Comparison of ENCODE assay signal across 8 mouse cellular contexts in the genomic region with DNA sequence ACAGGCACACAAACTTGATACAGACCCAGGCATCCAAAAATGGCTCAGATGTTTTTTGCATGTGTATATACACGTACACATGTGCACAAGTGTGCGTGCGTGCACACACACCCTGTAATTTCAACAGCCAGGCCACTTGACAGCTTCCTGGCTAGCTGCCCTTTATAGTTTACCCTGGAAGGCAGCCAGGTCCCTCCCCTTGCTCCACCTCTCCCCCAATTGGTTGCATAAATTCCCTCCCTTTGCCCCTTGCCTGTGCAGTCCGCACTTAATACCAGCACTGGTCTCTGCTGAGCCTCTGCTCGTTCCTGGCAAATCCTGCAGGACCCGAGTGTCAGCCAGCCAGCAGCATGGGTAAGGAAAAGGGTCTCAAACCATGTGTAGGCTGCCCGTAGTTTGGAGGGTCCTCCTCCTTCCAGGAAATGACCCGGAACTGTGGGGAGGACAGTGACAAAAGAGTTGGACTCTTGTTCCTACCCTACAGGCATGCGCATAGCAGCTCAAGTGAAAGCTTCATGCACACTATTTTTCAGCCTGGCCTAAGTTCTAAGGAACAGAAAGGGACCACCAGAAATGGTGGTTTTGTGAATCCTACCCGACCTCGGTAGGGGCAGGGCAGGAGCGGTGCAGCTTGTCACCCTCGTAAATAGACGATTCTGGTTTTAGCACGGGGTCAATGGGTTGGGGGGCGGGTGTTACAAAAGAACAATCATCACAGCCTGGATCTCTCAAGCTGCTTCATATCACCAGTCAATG. TPM values are rescaled to one million over a fixed set of nuclear protein-coding genes. Genes with fewer than 3 reads are reported as not detected.
DNase-seq lines count a peak whose midpoint lies in the region; ATAC-seq and TF ChIP-seq lines count a peak whose summit lies in the region.

Gene Selenbp1 (plus strand): TSS at position 248 of the 756 bp plus-strand sequence.

- TF ChIP-seq CTCF in gastrocnemius, adult 2 months (IDR thresholded peaks at IDR 0.05) = no peak

- H3K27me3 ChIP-seq in hindbrain, embryonic 14.5 days (ENCODE audit: control insufficient read depth, insufficient read depth, low read length) = no peaks in the 10 kb centered on the region

- 17% methylated on average over 16 of the region's 16 CpGs for WGBS in hindbrain, embryonic 14.5 days

- H3K4me3 ChIP-seq in gastrocnemius, adult 2 months = peak within 1 kb of the TSS; percentile 68
- H3K4me3 ChIP-seq in hindbrain, embryonic 14.5 days (replicated peaks; ENCODE audit: low read length) = peak within 1 kb of the TSS; percentile 20

- peak within 1 kb of the TSS; percentile 51 for H3K4me2 ChIP-seq in hindbrain, embryonic 14.5 days (replicated peaks)

- H3K9ac ChIP-seq in hindbrain, embryonic 14.5 days = no peak within 1 kb of the TSS

- peak; percentile 86 for DNase-seq in adipocyte (ENCODE audit: low spot score)
- DNase-seq in embryo, embryonic 10 days (ENCODE audit: low spot score) = peak; percentile 51
- peak; percentile 82 for DNase-seq in gastrocnemius, adult 2 months
- DNase-seq in hindbrain, embryonic 14.5 days (ENCODE audit: low spot score) = peak; percentile 77
- peak; percentile 48 to 64 for DNase-seq in layer of hippocampus, postnatal 36 days
- peak; percentile 95 for DNase-seq in lung, postnatal 14 days
- peak; percentile 89 for DNase-seq in ovary, postnatal 14 days (ENCODE audit: low spot score)
- peak; percentile 91 to 92 for DNase-seq in urinary bladder, postnatal 36 days (ENCODE audit: low spot score in 2 of 2)

- intact Hi-C loops in gastrocnemius, adult 2 months (cut with DNase I) = no loop called here

- H3K9me3 ChIP-seq in hindbrain, embryonic 14.5 days (ENCODE audit: control insufficient read depth, low read length) = no peaks in the 10 kb centered on the region

- no peaks in the 10 kb centered on the region for H3K36me3 ChIP-seq in hindbrain, embryonic 14.5 days (replicated peaks; ENCODE audit: control insufficient read depth, insufficient read depth)

- H3K4me1 ChIP-seq in hindbrain, embryonic 14.5 days (replicated peaks; ENCODE audit: control insufficient read depth, insufficient read depth, low read length) = no peaks in the 10 kb centered on the region

- H3K27ac ChIP-seq in gastrocnemius, adult 2 months = peak within 1 kb of the TSS; percentile 90
- 0 out of 2 replicates have a peak within 1 kb of the TSS, but pooled peaks have one; percentile 38 for H3K27ac ChIP-seq in hindbrain, embryonic 14.5 days

- ATAC-seq in hindbrain, embryonic 14.5 days (ENCODE audit: low FRiP score) = peak; percentile 80

RNA-seq across cellular contexts. Expression of gene Selenbp1, which starts in this region (rescaled TPM):
- total RNA-seq in gastrocnemius, adult 2 months (2021) = 10 to 100 TPM; 10.1 to 28.6 TPM
- polyA plus RNA-seq in hindbrain, embryonic 14.5 days (2014; fragmentation: Nextera tagmentation; extraction: Ambion mirVana) = 9.9 and 12.9 TPM in 2 replicates
- 10 to 100 TPM in 1 of 2 experiments, 1 to 10 TPM in 1; 9.2 to 10.2 TPM for total RNA-seq in layer of hippocampus, postnatal 36 days (2021)

Comparison
In these comparisons a context has a peak if more than half of its experiments do, and no peak if none do; other contexts are left out.
1. Peak in every context shown above with its lines: DNase-seq, ATAC-seq, H3K4me3 ChIP-seq and H3K27ac ChIP-seq.